Mouse (Mus musculus) thymus, adult 2 months (tissue): ENCODE data around the gene Wdr75. TPM values are rescaled to one million over a fixed set of nuclear protein-coding genes. Genes with fewer than 3 reads are reported as not detected.

Experiments used
- DNase-seq: peaks from one replicate; pipeline ENCODE4 v3.0.0; 2021
- H3K27ac ChIP-seq: fragments of 200-500 bp; 2 replicates; pipeline ENCODE4 v1.5.1; 2012; ENCODE audit warnings: low read length, control low read depth; ENCODE audit not compliant: control insufficient read depth, insufficient read depth
- H3K27me3 ChIP-seq: fragments of 200-500 bp; 2 replicates; pipeline ENCODE4 v1.6.1; 2012; ENCODE audit warnings: mild to moderate bottlenecking, low read length, moderate library complexity, mixed read lengths; ENCODE audit not compliant: control insufficient read depth, insufficient read depth
- H3K36me3 ChIP-seq: fragments of 200-500 bp; 2 replicates; pipeline ENCODE4 v1.6.1; 2012; ENCODE audit warnings: mild to moderate bottlenecking, low read length, moderate library complexity; ENCODE audit not compliant: control insufficient read depth, insufficient read depth
- H3K4me1 ChIP-seq: fragments of 200-500 bp; replicated peaks from 2 replicates; pipeline ENCODE4 v1.6.1; 2012; ENCODE audit warnings: low read length; ENCODE audit not compliant: control insufficient read depth, insufficient read depth
- H3K4me3 ChIP-seq: fragments of 200-500 bp; 2 replicates; pipeline ENCODE4 v1.5.1; 2012; ENCODE audit warnings: mild to moderate bottlenecking, low read length, control low read depth, moderate library complexity; ENCODE audit not compliant: control insufficient read depth, insufficient read depth
- CTCF ChIP-seq: fragments of 200-500 bp; IDR thresholded peaks from 2 replicates; pipeline ENCODE4 v1.5.1; 2012; ENCODE audit warnings: mild to moderate bottlenecking, control low read depth, low read length, moderate library complexity, borderline replicate concordance; ENCODE audit not compliant: control insufficient read depth, poor library complexity, insufficient read depth; ENCODE audit errors: extremely low read depth
- POLR2A ChIP-seq: fragments of 200-500 bp; IDR thresholded peaks from 2 replicates; pipeline ENCODE4 v1.6.1; 2012; ENCODE audit warnings: mild to moderate bottlenecking, low read length, control low read depth, moderate library complexity; ENCODE audit not compliant: control insufficient read depth, poor library complexity, insufficient read depth; ENCODE audit errors: extremely low read depth
- WGBS: fragments of 180-500 bp; shearing (Covaris S2); methylation state at CpG from one replicate; pipeline ENCODE4 v1.1.7; 2018; 5-methylcytosine and 5-hydroxymethylcytosine counted together
- polyA plus RNA-seq: library from polyadenylated mRNA; depleted of rRNA; stranded (reverse); fragments of >200 nt; gene quantifications from 2 replicates; pipeline ENCODE4 v1.2.3, GENCODE M21; 2012

The Wdr75 gene
- polyA plus RNA-seq, 1 experiment = 76.2 TPM

DNA sequence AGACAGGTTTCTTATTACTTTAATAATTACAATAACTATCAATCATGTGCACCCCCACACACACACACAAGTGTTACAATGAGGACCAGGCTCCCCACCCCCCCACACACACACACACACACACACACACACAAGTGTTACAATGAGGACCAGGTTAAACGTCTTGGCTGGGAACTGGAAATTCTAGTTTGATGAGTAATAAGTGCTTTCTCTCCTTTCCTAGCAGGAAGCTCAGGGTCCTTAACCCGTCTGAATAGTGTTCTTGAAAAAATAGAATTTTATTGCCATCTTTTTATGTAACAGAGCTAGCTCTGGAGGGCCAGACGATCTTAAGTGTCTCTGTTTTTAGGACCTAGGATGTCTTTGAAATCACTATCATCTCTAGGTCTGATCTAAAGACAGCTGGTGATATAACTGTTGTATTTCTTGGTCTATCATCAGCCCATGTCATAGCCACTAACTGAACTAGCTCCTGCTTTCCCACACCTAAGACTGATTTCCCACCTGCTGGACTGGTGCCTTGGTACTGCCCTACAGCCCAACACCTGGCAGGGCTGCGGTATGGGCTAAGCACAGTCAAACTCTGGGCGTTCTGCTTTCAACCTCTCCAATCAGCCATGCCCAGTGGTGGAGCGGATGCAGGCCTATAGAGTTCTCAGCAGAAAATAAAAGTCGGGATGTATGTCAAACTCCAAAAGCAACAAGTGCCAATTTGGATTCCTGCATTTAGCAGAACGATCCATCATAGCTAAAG lies 35.7 kb downstream of the Wdr75 start:
- Histone ChIP-seq H3K27me3 (no peaks in the 10 kb centered on the region), H3K4me1 (no peaks in the 10 kb centered on the region), H3K36me3 (no peaks in the 10 kb centered on the region), H3K4me3 (no peak overlapping the region), H3K27ac (no peak overlapping the region)
- 90% methylated on average over 8 of the region's 8 CpGs for WGBS
- TF ChIP-seq POLR2A (no peak), CTCF (no peak)
- no peak for DNase-seq

DNA sequence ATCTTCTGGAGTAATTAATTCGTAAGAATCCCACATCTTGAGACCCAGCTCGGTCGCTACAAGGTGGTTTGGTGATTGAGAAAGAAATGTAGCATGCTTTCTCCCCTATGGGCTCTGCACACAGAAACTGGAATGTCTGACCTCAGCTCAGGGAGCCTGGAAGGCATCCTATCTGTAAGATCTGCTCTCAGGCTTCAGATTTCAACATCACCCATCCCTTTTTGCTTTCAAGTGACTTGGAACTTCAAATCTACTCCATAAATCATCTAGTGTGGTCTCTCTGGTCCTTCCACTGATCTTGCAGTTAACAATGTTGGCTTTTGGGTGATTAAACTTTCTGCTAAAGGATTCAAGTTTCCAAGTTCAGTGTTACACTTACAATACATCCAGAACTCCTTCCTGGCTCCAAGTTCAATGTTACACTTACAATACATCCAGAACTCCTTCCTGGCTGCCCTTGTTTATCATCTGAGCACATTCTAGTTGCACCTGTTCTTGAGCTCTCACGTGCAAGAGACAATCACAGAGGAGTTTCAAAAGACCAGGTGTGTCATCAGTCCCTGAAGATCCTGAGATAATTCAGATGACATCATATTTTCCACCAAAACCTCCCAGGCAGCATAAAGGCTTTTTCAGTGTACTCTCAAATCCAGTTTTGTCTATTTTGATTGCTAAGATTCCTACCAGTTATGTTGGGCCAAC lies 40.5 kb downstream of the Wdr75 start:
- H3K4me3 ChIP-seq = no peak overlapping the region

DNA sequence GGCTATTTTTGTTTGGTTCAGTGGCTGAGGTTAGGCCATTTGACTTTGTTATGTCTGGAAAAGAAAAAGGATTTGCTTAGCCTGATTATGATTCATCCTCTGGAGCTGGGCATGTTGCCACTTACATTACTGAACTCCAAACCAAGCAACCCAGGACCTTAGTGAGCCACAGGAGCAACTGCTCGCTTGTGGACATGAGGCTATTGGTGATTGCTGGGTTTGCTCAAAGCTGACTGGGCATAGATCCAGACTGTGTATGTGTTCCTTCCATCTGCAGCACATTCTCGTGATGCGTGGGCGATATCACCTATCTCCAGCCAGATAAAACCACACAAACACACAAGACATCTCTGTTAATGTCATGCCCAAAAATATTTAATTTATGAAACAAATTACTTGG lies 42.8 kb downstream of the Wdr75 start:
- Histone ChIP-seq H3K27me3 (no peaks in the 10 kb centered on the region), H3K4me3 (no peak overlapping the region), H3K36me3 (no peaks in the 10 kb centered on the region), H3K4me1 (no peaks in the 10 kb centered on the region), H3K27ac (no peak overlapping the region)
- no peak for TF ChIP-seq CTCF
- TF ChIP-seq POLR2A = no peak
- WGBS = 84% methylated on average over 4 of the region's 4 CpGs
- no peak for DNase-seq

More for the DNA sequence above, 40.5 kb downstream of the Wdr75 start:
- H3K36me3 ChIP-seq = no peaks in the 10 kb centered on the region
- no peak for DNase-seq
- H3K27me3 ChIP-seq = no peaks in the 10 kb centered on the region
- WGBS = 78% methylated on average over 4 of the region's 4 CpGs
- TF ChIP-seq CTCF = no peak
- TF ChIP-seq POLR2A = no peak
- no peaks in the 10 kb centered on the region for H3K4me1 ChIP-seq
- H3K27ac ChIP-seq = no peak overlapping the region

DNA sequence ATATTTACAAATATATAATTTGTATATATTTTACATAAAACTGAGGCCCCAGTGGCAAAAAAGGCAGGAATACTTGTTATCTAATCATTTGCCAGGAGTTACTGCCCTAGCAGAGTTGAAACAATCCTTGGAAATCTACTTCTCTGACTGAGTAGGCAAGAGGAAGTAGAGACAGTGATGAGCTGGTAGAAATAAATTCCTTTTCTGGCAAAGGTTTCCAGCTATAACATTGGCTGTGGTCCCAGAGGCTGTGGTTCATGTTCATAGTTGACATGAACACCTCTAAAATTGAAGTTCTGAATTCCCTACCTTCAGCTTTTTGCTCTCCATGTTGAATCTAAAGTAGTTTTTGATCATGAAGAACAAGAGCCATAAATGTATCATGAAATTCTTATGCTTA lies 43.3 kb downstream of the Wdr75 start:
- TF ChIP-seq POLR2A (no peak), CTCF (no peak)

DNA sequence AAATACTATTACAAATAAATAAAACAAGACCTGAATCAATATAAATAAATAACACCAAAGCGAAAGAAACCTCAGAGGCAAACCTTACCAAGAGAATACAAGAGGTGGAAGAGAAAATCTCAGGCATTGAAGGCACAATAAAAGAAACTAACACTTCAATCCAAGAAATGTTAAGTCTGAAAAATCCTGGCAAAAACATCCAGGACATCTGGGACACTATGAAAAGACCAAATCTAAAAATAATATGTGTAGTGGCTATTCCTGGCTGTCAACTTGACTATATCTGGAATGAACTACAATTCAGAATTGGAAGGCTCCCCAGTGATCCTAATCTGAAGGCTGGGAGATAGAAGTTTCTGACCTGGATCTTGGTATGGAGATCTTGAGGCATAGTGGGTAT lies 50.5 kb downstream of the Wdr75 start:
- TF ChIP-seq CTCF (no peak), POLR2A (no peak)
- H3K4me3 ChIP-seq = no peak overlapping the region
- H3K4me1 ChIP-seq = no peaks in the 10 kb centered on the region
- WGBS = 100% methylated on average over 1 of the region's 1 CpGs
- no peaks in the 10 kb centered on the region for H3K27me3 ChIP-seq
- H3K36me3 ChIP-seq = no peaks in the 10 kb centered on the region
- H3K27ac ChIP-seq = no peak overlapping the region
- DNase-seq = no peak

More for the DNA sequence above, 43.3 kb downstream of the Wdr75 start:
- Histone ChIP-seq H3K4me1 (no peaks in the 10 kb centered on the region), H3K27me3 (no peaks in the 10 kb centered on the region), H3K36me3 (no peaks in the 10 kb centered on the region), H3K27ac (no peak overlapping the region), H3K4me3 (no peak overlapping the region)
- DNase-seq = no peak

GRCm38 (mm10) chr1:45858038-45858437 lies 63.1 kb downstream of the Wdr75 start:
- DNase-seq = no peak
- no peak overlapping the region for H3K27ac ChIP-seq
- H3K4me3 ChIP-seq = no peak overlapping the region
- no peaks in the 10 kb centered on the region for H3K36me3 ChIP-seq
- TF ChIP-seq POLR2A (no peak), CTCF (no peak)
- H3K27me3 ChIP-seq = no peaks in the 10 kb centered on the region
- H3K4me1 ChIP-seq = no peaks in the 10 kb centered on the region
- WGBS = 63% methylated on average over 1 of the region's 1 CpGs
